Mouse (Mus musculus) MN1 (cell line): Measurements from ENCODE around the gene Nisch.

Source experiments
- DNase-seq: peaks from one replicate; pipeline ENCODE4 v3.0.0-alpha.2; 2016; ENCODE audit warnings: low spot score

Nisch gene

DNA sequence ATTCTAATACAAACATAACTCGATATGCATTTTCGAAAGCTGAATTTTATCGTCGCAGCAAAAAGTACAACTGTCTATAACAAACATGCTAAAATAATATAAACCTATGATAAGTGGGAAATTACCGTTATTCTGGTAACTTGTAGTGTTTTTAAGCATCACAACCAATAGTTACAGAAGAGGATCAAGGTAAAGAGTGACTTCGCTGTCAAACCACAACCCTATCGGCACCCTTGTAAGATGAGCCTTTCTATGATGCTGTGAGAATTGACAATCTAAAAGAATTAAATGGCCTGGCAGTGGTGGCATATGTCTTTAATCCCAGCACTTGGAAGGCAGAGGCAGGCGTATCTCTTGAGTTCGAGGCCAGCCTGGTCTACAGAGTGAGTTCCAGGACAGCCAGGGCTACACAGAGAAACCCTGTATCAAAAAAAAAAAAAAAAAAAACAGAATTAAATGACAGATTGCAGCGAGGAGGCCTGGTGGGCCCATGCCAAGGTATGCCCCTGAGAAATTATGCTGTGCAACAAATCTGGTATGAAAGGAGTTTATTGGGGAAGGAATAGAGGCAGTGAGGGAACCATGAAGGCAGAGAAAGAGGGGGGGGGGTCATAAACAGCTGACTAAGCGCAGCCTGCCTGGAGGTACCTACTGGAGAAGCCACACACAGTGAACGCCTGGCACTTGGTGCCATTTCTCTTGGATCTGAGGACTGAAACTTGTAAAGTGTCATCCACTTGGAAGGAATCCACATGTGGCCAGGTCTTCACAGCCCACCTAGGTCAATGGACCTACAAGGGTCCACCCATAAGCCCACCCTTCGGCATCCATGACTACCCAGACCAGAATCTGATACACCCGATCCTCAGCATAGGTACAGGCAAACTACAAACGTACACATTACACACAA, 87.2 kb downstream of the Nisch start:
- no peak for DNase-seq

- DNase-seq, result peak; percentile 99
These were observed 87.9 kb downstream of the Nisch start, which contains the start of gene Smim4 for GRCm38 (mm10) chr14:31128826-31129219. Smim4 (minus strand) TSS chr14:31128956.

GRCm38 (mm10) chr14:31128101-31128825, 88.5 kb downstream of the Nisch start:
- DNase-seq, result peak; percentile 60

- DNase-seq, result no peak
These were observed 89.9 kb downstream of the Nisch start for GRCm38 (mm10) chr14:31126826-31127225.

- no peak for DNase-seq
These were observed 91.4 kb downstream of the Nisch start for GRCm38 (mm10) chr14:31125106-31126075.
